ENCODE assay signal across 9 mouse cellular contexts in genomic region chr12:109958357-109959085, GRCm38 (mm10).
A peak's percentile ranks its signal among the peaks of the same experiment; 100 is the strongest.
DNase-seq lines count a peak whose midpoint lies in the region; ATAC-seq and TF ChIP-seq lines count a peak whose summit lies in the region.
"Had no signal": no experiment of that assay in that cellular context is flagged by ENCODE, and none has a peak within 500 bp of the region (broad histone marks: within the 10 kb centered on the region; RNA-seq: fewer than 3 reads in every experiment).

No protein-coding gene starts in this region.

- peak; percentile 32 for DNase-seq in layer of hippocampus, adult 11-12 months (ENCODE audit: low spot score)
- no peak for DNase-seq in layer of hippocampus, adult 9-11 months
- DNase-seq in kidney, postnatal 10 days = peak; percentile 87
- peak; percentile 44 for DNase-seq in lung, adult 2 months
- DNase-seq in ovary, postnatal 14 days (ENCODE audit: low spot score) = peak; percentile 78
- peak; percentile 44 to 52 for DNase-seq in urinary bladder, adult 18-20 months (ENCODE audit: low spot score in 2 of 2)

- no peaks in the 10 kb centered on the region for H3K36me3 ChIP-seq in forebrain, embryonic 12.5 days (replicated peaks)
- H3K36me3 ChIP-seq in heart, embryonic 15.5 days = no peaks in the 10 kb centered on the region

- H3K9ac ChIP-seq in forebrain, embryonic 12.5 days = no peak overlapping the region
- no peak overlapping the region for H3K9ac ChIP-seq in heart, embryonic 15.5 days

- peak; percentile 36 for TF ChIP-seq CTCF in lung, adult 2 months (IDR thresholded peaks at IDR 0.05; ENCODE audit: insufficient read depth, low read length)

- peaks cover 13% of the 10 kb centered on the region for H3K4me1 ChIP-seq in forebrain, embryonic 12.5 days
- H3K4me1 ChIP-seq in heart, embryonic 15.5 days (replicated peaks) = 0 out of 2 replicates have a peak, but pooled peaks cover 4% of the 10 kb centered on the region
- no peaks in the 10 kb centered on the region for H3K4me1 ChIP-seq in lung, adult 2 months (ENCODE audit: control insufficient read depth, insufficient read depth, low read length)

- no peak overlapping the region for H3K27ac ChIP-seq in forebrain, embryonic 12.5 days
- H3K27ac ChIP-seq in heart, embryonic 15.5 days = no peak overlapping the region
- H3K27ac ChIP-seq: macrophage had no signal

- H3K4me3 ChIP-seq in forebrain, embryonic 12.5 days (replicated peaks) = no peak overlapping the region
- no peak overlapping the region for H3K4me3 ChIP-seq in heart, embryonic 15.5 days
- no peak overlapping the region for H3K4me3 ChIP-seq in lung, adult 2 months (replicated peaks; ENCODE audit: extremely low read depth, low read depth, low read length)

- WGBS in forebrain, embryonic 12.5 days = 41% methylated on average over 18 of the region's 18 CpGs
- 41% methylated on average over 18 of the region's 18 CpGs for WGBS in heart, embryonic 15.5 days
- 52% methylated on average over 18 of the region's 18 CpGs for WGBS in lung, adult 2 months

- H3K4me2 ChIP-seq in forebrain, embryonic 12.5 days = no peak overlapping the region
- H3K4me2 ChIP-seq in heart, embryonic 15.5 days = no peak overlapping the region

- H3K9me3 ChIP-seq in forebrain, embryonic 12.5 days = no peaks in the 10 kb centered on the region
- no peaks in the 10 kb centered on the region for H3K9me3 ChIP-seq in heart, embryonic 15.5 days (replicated peaks)

- ATAC-seq in forebrain, embryonic 12.5 days (ENCODE audit: low FRiP score) = peak; percentile 92
- peak; percentile 83 for ATAC-seq in heart, embryonic 15.5 days (replicated peaks; ENCODE audit: insufficient number of reproducible peaks, insufficient read depth, low FRiP score, low read depth)

- TF ChIP-seq POLR2A in lung, adult 2 months (IDR thresholded peaks at IDR 0.05; ENCODE audit: borderline replicate concordance, extremely low read depth, low read depth, low read length) = no peak

- peaks cover 1% of the 10 kb centered on the region; the same call in 1 of the 2 replicates for H3K27me3 ChIP-seq in forebrain, embryonic 12.5 days
- H3K27me3 ChIP-seq in heart, embryonic 15.5 days = peaks cover 12% of the 10 kb centered on the region; the same call in 1 of the 2 replicates
